Mouse (Mus musculus): ENCODE results near the gene Runx3. TPM values are rescaled to one million over a fixed set of nuclear protein-coding genes. Genes with fewer than 3 reads are reported as not detected.

Gene Runx3
- polyA plus RNA-seq, 1 experiment from 2014 or later, result 0.09 TPM

GRCm38 (mm10) chr4:135117846-135118245 is 2.6 kb upstream of the Runx3 start:
- H3K9me3 ChIP-seq, result no peaks in the 10 kb centered on the region
- peaks cover 17% of the 10 kb centered on the region; the same call in 1 of the 2 replicates for H3K27me3 ChIP-seq (ENCODE audit: insufficient read depth, poor library complexity, severe bottlenecking)
- H3K4me1 ChIP-seq (replicated peaks), result peaks cover 41% of the 10 kb centered on the region
- no peaks in the 10 kb centered on the region for H3K36me3 ChIP-seq
- WGBS, result 95% methylated on average over 9 of the region's 9 CpGs
- no peak overlapping the region for H3K4me3 ChIP-seq
- no peak overlapping the region for H3K27ac ChIP-seq
- DNase-seq (ENCODE audit: low spot score), result no peak

- peaks cover 19% of the 10 kb centered on the region for H3K27me3 ChIP-seq (ENCODE audit: insufficient read depth, poor library complexity, severe bottlenecking)
Measured at GRCm38 (mm10) chr4:135118855-135119474, 1.5 kb upstream of the Runx3 start.

GRCm38 (mm10) chr4:135123721-135124120 is 3.3 kb downstream of the Runx3 start:
- 86% methylated on average over 5 of the region's 5 CpGs for WGBS

More at GRCm38 (mm10) chr4:135118855-135119474, 1.5 kb upstream of the Runx3 start:
- Histone ChIP-seq H3K4me3 (no peak overlapping the region), H3K9me3 (no peaks in the 10 kb centered on the region), H3K36me3 (no peaks in the 10 kb centered on the region), H3K4me1 (replicated peaks) (peaks cover 42% of the 10 kb centered on the region), H3K27ac (no peak overlapping the region)
- DNase-seq (ENCODE audit: low spot score), result no peak
- WGBS, result 89% methylated on average over 12 of the region's 12 CpGs

GRCm38 (mm10) chr4:135124732-135125131 is 4.3 kb downstream of the Runx3 start:
- H3K27ac ChIP-seq, result no peak overlapping the region
- no peak for DNase-seq (ENCODE audit: low spot score)

More at GRCm38 (mm10) chr4:135123721-135124120, 3.3 kb downstream of the Runx3 start:
- peaks cover 40% of the 10 kb centered on the region for H3K27me3 ChIP-seq (ENCODE audit: insufficient read depth, poor library complexity, severe bottlenecking)
- no peaks in the 10 kb centered on the region for H3K36me3 ChIP-seq
- H3K27ac ChIP-seq, result no peak overlapping the region
- no peak overlapping the region for H3K4me3 ChIP-seq
- no peak for DNase-seq (ENCODE audit: low spot score)
- H3K9me3 ChIP-seq, result no peaks in the 10 kb centered on the region
- peaks cover 21% of the 10 kb centered on the region; the same call in 1 of the 2 replicates for H3K4me1 ChIP-seq (replicated peaks)

GRCm38 (mm10) chr4:135125152-135125551 is 4.7 kb downstream of the Runx3 start:
- no peak for DNase-seq (ENCODE audit: low spot score)
- Histone ChIP-seq H3K27me3 (ENCODE audit: insufficient read depth, poor library complexity, severe bottlenecking) (peaks cover 49% of the 10 kb centered on the region), H3K4me1 (replicated peaks) (peaks cover 24% of the 10 kb centered on the region), H3K9me3 (no peaks in the 10 kb centered on the region), H3K27ac (no peak overlapping the region), H3K4me3 (no peak overlapping the region), H3K36me3 (no peaks in the 10 kb centered on the region)
- 89% methylated on average over 3 of the region's 3 CpGs for WGBS

More at GRCm38 (mm10) chr4:135124732-135125131, 4.3 kb downstream of the Runx3 start:
- WGBS, result 92% methylated on average over 6 of the region's 6 CpGs
- no peaks in the 10 kb centered on the region for H3K36me3 ChIP-seq
- no peak overlapping the region for H3K4me3 ChIP-seq
- peaks cover 28% of the 10 kb centered on the region for H3K4me1 ChIP-seq (replicated peaks)
- H3K27me3 ChIP-seq (ENCODE audit: insufficient read depth, poor library complexity, severe bottlenecking), result peaks cover 46% of the 10 kb centered on the region
- H3K9me3 ChIP-seq, result no peaks in the 10 kb centered on the region

- Histone ChIP-seq H3K27me3 (ENCODE audit: insufficient read depth, poor library complexity, severe bottlenecking) (peaks cover 57% of the 10 kb centered on the region), H3K36me3 (no peaks in the 10 kb centered on the region), H3K4me3 (no peak overlapping the region), H3K4me1 (replicated peaks) (peaks cover 20% of the 10 kb centered on the region), H3K9me3 (no peaks in the 10 kb centered on the region), H3K27ac (no peak overlapping the region)
- 65% methylated on average over 5 of the region's 5 CpGs for WGBS
- no peak for DNase-seq (ENCODE audit: low spot score)
Measured at GRCm38 (mm10) chr4:135126385-135126784, 5.9 kb downstream of the Runx3 start.

GRCm38 (mm10) chr4:135128841-135129520 is 8.5 kb downstream of the Runx3 start:
- H3K4me3 ChIP-seq, result peak overlapping the region; percentile 43
- peak overlapping the region; percentile 5; the same call in 1 of the 2 replicates for H3K27ac ChIP-seq
- peaks cover 13% of the 10 kb centered on the region for H3K4me1 ChIP-seq (replicated peaks)
- H3K36me3 ChIP-seq, result no peaks in the 10 kb centered on the region
- DNase-seq (ENCODE audit: low spot score), result peak; percentile 46
- WGBS, result 23% methylated on average over 22 of the region's 22 CpGs
- H3K9me3 ChIP-seq, result no peaks in the 10 kb centered on the region
- peaks cover 58% of the 10 kb centered on the region for H3K27me3 ChIP-seq (ENCODE audit: insufficient read depth, poor library complexity, severe bottlenecking)

GRCm38 (mm10) chr4:135130156-135130555 is 9.7 kb downstream of the Runx3 start:
- peaks cover 13% of the 10 kb centered on the region for H3K4me1 ChIP-seq (replicated peaks)
- H3K36me3 ChIP-seq, result no peaks in the 10 kb centered on the region
- no peak overlapping the region for H3K4me3 ChIP-seq
- peaks cover 63% of the 10 kb centered on the region for H3K27me3 ChIP-seq (ENCODE audit: insufficient read depth, poor library complexity, severe bottlenecking)
- WGBS, result 92% methylated on average over 6 of the region's 6 CpGs
- no peak for DNase-seq (ENCODE audit: low spot score)
- H3K27ac ChIP-seq, result no peak overlapping the region
- no peaks in the 10 kb centered on the region for H3K9me3 ChIP-seq

- H3K9me3 ChIP-seq, result no peaks in the 10 kb centered on the region
- DNase-seq (ENCODE audit: low spot score), result no peak
- 88% methylated on average over 6 of the region's 6 CpGs for WGBS
- H3K27me3 ChIP-seq (ENCODE audit: insufficient read depth, poor library complexity, severe bottlenecking), result peaks cover 73% of the 10 kb centered on the region
- H3K36me3 ChIP-seq, result no peaks in the 10 kb centered on the region
- H3K4me3 ChIP-seq, result no peak overlapping the region
- H3K27ac ChIP-seq, result 0 out of 2 replicates have a peak overlapping the region, but pooled peaks have one; percentile 35
- H3K4me1 ChIP-seq (replicated peaks), result peaks cover 21% of the 10 kb centered on the region
Measured at GRCm38 (mm10) chr4:135131145-135131544, 10.7 kb downstream of the Runx3 start.

- 91% methylated on average over 12 of the region's 12 CpGs for WGBS
- Histone ChIP-seq H3K4me1 (replicated peaks) (peaks cover 27% of the 10 kb centered on the region), H3K27me3 (ENCODE audit: insufficient read depth, poor library complexity, severe bottlenecking) (peaks cover 81% of the 10 kb centered on the region), H3K36me3 (no peaks in the 10 kb centered on the region), H3K27ac (no peak overlapping the region), H3K4me3 (no peak overlapping the region), H3K9me3 (no peaks in the 10 kb centered on the region)
- no peak for DNase-seq (ENCODE audit: low spot score)
Measured at GRCm38 (mm10) chr4:135132797-135133196, 12.3 kb downstream of the Runx3 start.

- Histone ChIP-seq H3K4me3 (no peak overlapping the region), H3K27ac (no peak overlapping the region), H3K36me3 (no peaks in the 10 kb centered on the region), H3K4me1 (replicated peaks) (peaks cover 23% of the 10 kb centered on the region), H3K27me3 (ENCODE audit: insufficient read depth, poor library complexity, severe bottlenecking) (peaks cover 81% of the 10 kb centered on the region), H3K9me3 (no peaks in the 10 kb centered on the region)
- no peak for DNase-seq (ENCODE audit: low spot score)
- 59% methylated on average over 4 of the region's 4 CpGs for WGBS
Measured at GRCm38 (mm10) chr4:135133711-135134110, 13.3 kb downstream of the Runx3 start.

- H3K36me3 ChIP-seq, result no peaks in the 10 kb centered on the region
- H3K4me1 ChIP-seq (replicated peaks), result peaks cover 15% of the 10 kb centered on the region
- 73% methylated on average over 6 of the region's 6 CpGs for WGBS
- H3K4me3 ChIP-seq, result no peak overlapping the region
- H3K27ac ChIP-seq, result no peak overlapping the region
- H3K9me3 ChIP-seq, result no peaks in the 10 kb centered on the region
- H3K27me3 ChIP-seq (ENCODE audit: insufficient read depth, poor library complexity, severe bottlenecking), result peaks cover 81% of the 10 kb centered on the region
- no peak for DNase-seq (ENCODE audit: low spot score)
Measured at GRCm38 (mm10) chr4:135135331-135135730, 14.9 kb downstream of the Runx3 start.

- 48% methylated on average over 8 of the region's 8 CpGs for WGBS
- no peak for DNase-seq (ENCODE audit: low spot score)
- Histone ChIP-seq H3K9me3 (no peaks in the 10 kb centered on the region), H3K27me3 (ENCODE audit: insufficient read depth, poor library complexity, severe bottlenecking) (peaks cover 81% of the 10 kb centered on the region), H3K36me3 (no peaks in the 10 kb centered on the region), H3K27ac (no peak overlapping the region), H3K4me3 (no peak overlapping the region), H3K4me1 (replicated peaks) (peaks cover 23% of the 10 kb centered on the region)
Measured at GRCm38 (mm10) chr4:135136202-135136601, 15.8 kb downstream of the Runx3 start.
